Mouse (Mus musculus) midbrain, embryonic 16.5 days (tissue): ENCODE measurements around the gene Csdc2. TPM values are rescaled to one million over a fixed set of nuclear protein-coding genes. Genes with fewer than 3 reads are reported as not detected.
A peak's percentile ranks its signal among the peaks of the same experiment; 100 is the strongest.

Experiments
- ATAC-seq: fragments of 200-750 bp; cut with Nextera tagmentation; 2 replicates; pipeline ENCODE4 v1.8.0; 2017; ENCODE audit warnings: moderate TSS enrichment
- H3K27ac ChIP-seq: fragments of 300-500 bp; sonication (generic); 2 replicates; pipeline ENCODE4 v1.5.1; 2014; ENCODE audit warnings: mild to moderate bottlenecking, low read length, mixed read lengths
- H3K27me3 ChIP-seq: fragments of 300-500 bp; sonication (generic); 2 replicates; pipeline ENCODE4 v1.6.1; 2014; ENCODE audit warnings: low read depth, low read length, mixed read lengths; ENCODE audit not compliant: control insufficient read depth, insufficient read depth
- H3K36me3 ChIP-seq: fragments of 300-500 bp; sonication (generic); 2 replicates; pipeline ENCODE4 v1.6.1; 2014; ENCODE audit warnings: mild to moderate bottlenecking, low read length, moderate library complexity, mixed read lengths; ENCODE audit not compliant: control insufficient read depth, insufficient read depth
- H3K4me1 ChIP-seq: fragments of 300-500 bp; sonication (generic); 2 replicates; pipeline ENCODE4 v1.6.1; 2014; ENCODE audit warnings: mild to moderate bottlenecking, low read length, mixed read lengths; ENCODE audit not compliant: control insufficient read depth, insufficient read depth
- H3K4me2 ChIP-seq: fragments of 300-500 bp; sonication (generic); 2 replicates; pipeline ENCODE4 v1.6.1; 2014; ENCODE audit warnings: mild to moderate bottlenecking, low read length, mixed read lengths
- H3K4me3 ChIP-seq: fragments of 300-500 bp; sonication (generic); 2 replicates; pipeline ENCODE4 v1.5.1; 2014; ENCODE audit warnings: low read depth, mild to moderate bottlenecking, low read length, moderate library complexity, mixed read lengths
- H3K9ac ChIP-seq: fragments of 300-500 bp; sonication (generic); 2 replicates; pipeline ENCODE4 v1.6.1; 2014; ENCODE audit warnings: low read depth, low read length, mixed read lengths
- H3K9me3 ChIP-seq: fragments of 300-500 bp; sonication (generic); replicated peaks from 2 replicates; pipeline ENCODE4 v1.6.1; 2014; ENCODE audit warnings: mild to moderate bottlenecking, low read length, mixed read lengths; ENCODE audit not compliant: control insufficient read depth, poor library complexity, severe bottlenecking
- WGBS: fragments of 180-500 bp; shearing (Covaris S2); extraction: QIAGEN DNeasy Blood & Tissue Kit; methylation state at CpG from one replicate; pipeline ENCODE4 v1.1.7; 2014; 5-methylcytosine and 5-hydroxymethylcytosine counted together
- polyA plus RNA-seq: library from polyadenylated mRNA; unstranded; fragments of >200 nt; fragmentation: Nextera tagmentation; extraction: Ambion mirVana; gene quantifications from 2 replicates; pipeline ENCODE4 v1.2.1, GENCODE M21; 2015

Gene Csdc2
- polyA plus RNA-seq, 1 experiment from 2014 or later, result 293 TPM

DNA sequence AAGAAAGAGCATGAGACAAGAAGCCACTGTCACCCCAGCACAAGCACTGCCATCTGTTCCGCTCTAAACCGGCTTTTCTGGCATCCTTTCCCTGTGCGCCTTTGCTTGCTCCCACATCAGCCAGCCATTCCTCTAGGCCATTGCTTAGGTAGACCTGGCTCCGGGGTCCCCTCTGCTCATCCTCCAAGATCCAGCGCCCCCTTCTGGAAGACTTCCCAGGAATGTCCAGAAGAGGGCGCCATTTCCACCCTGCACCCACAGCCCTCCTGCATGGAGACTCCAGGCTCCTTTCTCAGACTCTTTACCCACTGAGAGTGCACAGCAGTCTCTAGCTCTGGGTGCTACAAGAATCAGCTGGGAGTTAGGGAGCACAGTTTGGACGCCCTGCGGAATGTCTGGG, 19.9 kb downstream of the Csdc2 start:
- Histone ChIP-seq H3K4me3 (no peak overlapping the region), H3K4me1 (peaks cover 10% of the 10 kb centered on the region), H3K4me2 (no peak overlapping the region), H3K9ac (no peak overlapping the region), H3K36me3 (peaks cover 18% of the 10 kb centered on the region), H3K27me3 (no peaks in the 10 kb centered on the region), H3K27ac (no peak overlapping the region), H3K9me3 (no peaks in the 10 kb centered on the region)
- WGBS, result 58% methylated on average over 8 of the region's 8 CpGs
- no peak for ATAC-seq

DNA sequence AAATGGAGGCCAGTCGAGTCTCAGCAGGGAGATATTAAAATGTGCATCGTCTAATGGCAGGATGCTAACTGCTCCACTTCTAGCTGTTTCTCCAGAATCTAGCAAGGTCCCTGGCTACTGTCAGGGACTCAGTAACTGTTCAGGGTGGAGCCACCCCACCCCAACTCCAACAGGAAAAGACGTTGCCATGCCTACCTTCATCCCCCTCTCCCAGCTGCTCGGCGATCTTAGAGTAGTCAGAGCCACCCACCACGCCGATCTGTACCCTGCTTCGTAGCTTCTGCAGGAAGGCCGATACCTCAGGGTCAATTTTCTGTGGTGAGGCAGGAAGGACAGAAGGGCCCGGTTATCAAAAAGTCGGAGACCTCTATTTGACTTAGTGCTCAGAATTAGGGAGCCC, 21.0 kb downstream of the Csdc2 start:
- no peak overlapping the region for H3K27ac ChIP-seq
- H3K9me3 ChIP-seq, result no peaks in the 10 kb centered on the region
- WGBS, result 88% methylated on average over 11 of the region's 11 CpGs
- peaks cover 18% of the 10 kb centered on the region for H3K36me3 ChIP-seq
- H3K4me3 ChIP-seq, result no peak overlapping the region
- H3K4me2 ChIP-seq, result no peak overlapping the region
- no peak overlapping the region for H3K9ac ChIP-seq
- H3K27me3 ChIP-seq, result no peaks in the 10 kb centered on the region
- H3K4me1 ChIP-seq, result peaks cover 10% of the 10 kb centered on the region
- no peak for ATAC-seq

DNA sequence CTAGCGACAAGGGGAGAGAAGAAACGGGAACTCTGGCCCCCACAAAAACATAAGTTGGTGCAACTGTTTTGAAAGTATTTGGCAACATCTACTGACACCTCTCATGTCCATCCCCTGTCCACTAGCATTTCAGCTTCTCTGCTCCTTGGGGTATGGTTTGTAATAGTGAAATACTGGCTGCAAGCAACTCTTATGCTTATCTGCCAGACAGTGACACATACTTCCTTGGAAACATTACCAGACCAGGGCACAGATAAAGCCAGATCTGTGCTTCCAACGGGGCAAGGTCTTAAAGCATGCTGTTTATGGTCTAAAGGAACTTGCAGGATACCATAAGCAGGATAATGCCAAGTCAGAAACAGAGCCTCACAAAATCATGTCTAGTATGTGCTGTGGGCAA, 22.3 kb downstream of the Csdc2 start:
- 94% methylated on average over 3 of the region's 3 CpGs for WGBS
- H3K4me3 ChIP-seq, result no peak overlapping the region
- peak overlapping the region; percentile 88; the same call in 1 of the 2 replicates for H3K4me2 ChIP-seq
- H3K9me3 ChIP-seq, result no peaks in the 10 kb centered on the region
- no peak overlapping the region for H3K27ac ChIP-seq
- H3K4me1 ChIP-seq, result peaks cover 10% of the 10 kb centered on the region
- peaks cover 18% of the 10 kb centered on the region for H3K36me3 ChIP-seq
- no peak for ATAC-seq
- no peaks in the 10 kb centered on the region for H3K27me3 ChIP-seq
- H3K9ac ChIP-seq, result no peak overlapping the region

DNA sequence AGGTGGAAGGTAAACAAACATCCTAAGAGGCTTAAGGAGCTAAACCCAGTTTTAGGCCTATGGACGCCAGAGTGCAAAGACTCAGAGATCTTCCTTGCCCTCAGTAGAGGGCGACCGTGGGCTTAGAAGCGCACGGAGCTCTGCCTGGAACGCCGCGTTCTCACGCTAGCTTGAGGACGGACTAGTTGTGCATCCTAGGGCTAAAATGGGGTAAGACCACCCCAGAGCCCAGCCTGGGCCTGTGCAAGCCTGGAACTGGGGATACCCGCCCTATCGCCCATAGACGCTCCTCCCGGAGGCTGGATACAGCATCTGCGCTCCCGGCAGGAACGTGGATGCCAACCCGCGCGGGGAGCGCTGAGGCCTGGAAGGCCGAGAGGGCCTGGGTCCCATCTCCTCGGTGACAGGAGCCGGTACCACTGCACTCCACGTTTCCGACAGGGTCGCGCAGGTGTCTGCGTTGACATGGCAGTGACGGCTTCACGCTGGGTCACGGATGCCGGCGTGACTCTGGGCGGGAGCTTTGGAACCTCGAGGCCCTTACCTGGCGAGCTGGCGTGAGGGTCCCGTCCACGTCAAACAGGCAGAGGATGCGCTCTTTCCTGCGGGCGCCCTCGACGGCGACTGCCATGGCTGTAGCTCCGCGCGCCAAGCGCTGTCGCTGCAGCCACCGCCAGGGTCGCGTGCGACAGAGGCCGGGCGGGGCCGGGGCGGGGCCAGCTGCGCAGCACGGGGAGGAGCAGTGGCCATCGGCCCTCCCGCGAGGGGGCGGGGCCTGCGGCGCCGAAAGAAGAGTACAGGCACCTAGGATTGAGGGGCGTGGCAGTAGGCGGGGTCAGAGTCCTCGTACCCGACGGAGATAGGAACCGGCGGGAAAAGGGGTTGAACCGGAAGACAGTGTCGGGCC, 23.9 kb downstream of the Csdc2 start, which contains the start of gene Pmm1:
Gene Pmm1, minus strand, starts transcription at position 760 of the 907 bp plus-strand sequence.
- Histone ChIP-seq H3K4me2 (peak within 1 kb of the TSS; percentile 88), H3K27ac (peak within 1 kb of the TSS; percentile 93), H3K4me3 (peak within 1 kb of the TSS; percentile 58), H3K4me1 (peaks cover 10% of the 10 kb centered on the region), H3K36me3 (peaks cover 4% of the 10 kb centered on the region; the same call in 1 of the 2 replicates), H3K9ac (peak within 1 kb of the TSS; percentile 92), H3K27me3 (no peaks in the 10 kb centered on the region), H3K9me3 (no peaks in the 10 kb centered on the region)
- peak; percentile 98 for ATAC-seq
- under 1% methylated on average over 77 of the region's 77 CpGs for WGBS

DNA sequence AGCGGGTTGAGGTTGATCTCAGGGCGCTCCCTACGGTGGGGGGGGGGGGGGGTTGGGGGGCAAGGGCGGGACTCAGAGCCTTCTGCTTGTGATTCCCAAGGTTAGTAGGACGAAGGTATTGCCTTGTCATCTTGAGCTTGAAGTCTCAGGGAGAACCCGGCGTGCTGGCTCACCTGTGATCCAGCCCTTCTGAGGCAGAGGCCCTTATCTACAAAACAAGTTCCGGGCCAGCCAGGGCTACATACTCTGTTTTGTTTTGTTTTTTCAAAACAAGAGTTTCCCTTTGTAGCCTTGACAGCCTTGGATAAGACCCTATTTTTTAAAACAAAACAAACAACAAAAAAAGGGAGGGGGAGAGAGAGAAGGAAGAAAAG, 24.5 kb downstream of the Csdc2 start:
- Histone ChIP-seq H3K27ac (peak overlapping the region; percentile 67), H3K27me3 (no peaks in the 10 kb centered on the region), H3K4me1 (peaks cover 10% of the 10 kb centered on the region), H3K36me3 (no peaks in the 10 kb centered on the region), H3K4me3 (peak overlapping the region; percentile 58), H3K9ac (peak overlapping the region; percentile 38; the same call in 1 of the 2 replicates), H3K9me3 (no peaks in the 10 kb centered on the region), H3K4me2 (peak overlapping the region; percentile 88)
- no peak; the same call in 1 of the 2 replicates for ATAC-seq
- 3% methylated on average over 6 of the region's 8 CpGs for WGBS

DNA sequence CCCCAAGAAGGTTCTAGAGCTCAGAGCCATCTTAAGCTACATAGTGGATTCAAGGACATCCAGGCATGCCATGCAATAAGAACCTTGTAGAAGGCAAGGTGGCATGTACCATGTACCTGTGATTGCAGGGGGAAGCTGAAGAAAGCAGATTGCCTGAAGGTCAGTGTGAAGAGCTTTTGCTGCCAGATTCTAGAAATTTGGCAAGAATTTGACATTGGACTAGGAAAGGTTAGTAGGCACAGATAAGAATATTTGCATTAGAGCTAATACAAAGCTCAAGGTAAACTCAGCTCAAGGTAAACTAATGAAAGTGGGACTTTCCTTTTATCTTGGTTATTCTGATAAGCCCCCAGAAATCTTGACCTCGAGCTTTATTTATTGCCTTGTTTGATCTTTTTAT, 27.7 kb downstream of the Csdc2 start:
- H3K27me3 ChIP-seq, result no peaks in the 10 kb centered on the region
- H3K4me2 ChIP-seq, result no peak overlapping the region
- no peak overlapping the region for H3K4me3 ChIP-seq
- no peak overlapping the region for H3K27ac ChIP-seq
- no peak for ATAC-seq
- H3K9me3 ChIP-seq, result no peaks in the 10 kb centered on the region
- H3K4me1 ChIP-seq, result peaks cover 6% of the 10 kb centered on the region
- WGBS, result 84% methylated on average over 1 of the region's 1 CpGs
- H3K9ac ChIP-seq, result no peak overlapping the region
- no peaks in the 10 kb centered on the region for H3K36me3 ChIP-seq

DNA sequence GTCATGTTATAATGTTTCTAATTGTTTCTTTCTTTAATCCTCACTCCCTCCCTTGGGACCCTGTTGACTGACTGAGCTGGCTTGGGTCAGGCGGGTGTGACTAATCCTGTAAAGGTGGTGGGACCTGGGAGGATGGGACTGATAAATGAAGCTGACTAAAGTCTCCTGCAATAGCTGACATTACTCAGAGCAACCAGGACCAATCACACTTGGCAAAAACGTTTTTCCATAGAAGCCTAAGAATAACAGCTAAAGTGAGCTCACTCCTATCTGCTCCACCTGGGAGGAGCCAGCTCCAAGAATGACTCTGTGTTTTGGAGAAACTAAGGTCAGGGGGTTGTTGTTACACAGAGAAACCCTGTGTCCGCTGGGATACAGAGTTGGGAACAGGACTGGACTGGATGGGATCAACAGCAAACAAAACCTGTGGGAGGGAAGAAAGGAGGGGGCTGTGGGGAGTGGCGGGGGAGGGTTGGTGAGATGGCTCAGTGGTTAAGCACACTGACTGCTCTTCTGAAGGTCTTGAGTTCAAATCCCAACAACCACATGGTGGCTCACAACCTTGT, 28.5 kb downstream of the Csdc2 start:
- no peak for ATAC-seq
- Histone ChIP-seq H3K4me3 (no peak overlapping the region), H3K27me3 (no peaks in the 10 kb centered on the region), H3K9me3 (no peaks in the 10 kb centered on the region), H3K27ac (no peak overlapping the region), H3K4me2 (no peak overlapping the region), H3K4me1 (no peaks in the 10 kb centered on the region), H3K36me3 (no peaks in the 10 kb centered on the region), H3K9ac (no peak overlapping the region)
- WGBS, result 42% methylated on average over 4 of the region's 4 CpGs

DNA sequence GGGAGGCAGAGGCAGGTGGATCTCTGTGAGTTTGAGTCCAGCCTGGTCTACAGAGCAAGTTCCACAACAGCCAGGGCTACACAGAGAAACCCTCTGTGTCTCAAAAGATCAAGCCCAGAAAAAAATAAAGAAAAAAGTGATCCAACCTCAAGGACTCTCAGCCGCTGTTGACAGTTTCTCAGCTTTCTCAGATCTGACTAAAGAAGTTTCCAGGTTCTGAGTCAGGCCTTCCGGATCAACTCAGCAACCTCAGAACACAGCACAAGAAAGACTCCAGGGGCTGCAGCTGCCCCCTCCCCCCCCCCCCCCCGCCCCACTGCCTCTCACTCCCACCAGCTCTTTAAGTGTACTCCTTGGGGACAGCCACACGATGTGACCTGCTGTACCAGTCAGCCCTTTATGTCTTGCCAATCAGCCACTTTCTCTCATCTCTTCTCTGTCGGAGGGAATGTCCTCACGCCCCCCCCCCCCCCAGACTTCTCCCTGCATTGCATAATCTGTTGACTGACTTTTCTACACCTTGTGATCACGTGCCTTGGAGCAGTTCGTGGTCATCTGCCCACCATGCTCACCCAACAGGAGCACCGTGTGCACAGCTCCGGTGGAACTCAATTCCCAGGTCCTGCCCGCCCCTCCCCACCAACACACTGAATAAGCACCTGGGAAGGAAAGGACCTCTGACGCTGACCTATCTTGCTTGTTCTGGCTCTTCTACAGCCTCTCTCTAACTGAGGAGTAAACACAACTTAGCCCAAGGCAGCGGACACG, 29.7 kb downstream of the Csdc2 start:
- WGBS, result 83% methylated on average over 12 of the region's 14 CpGs
- Histone ChIP-seq H3K4me2 (no peak overlapping the region), H3K27ac (no peak overlapping the region), H3K9me3 (no peaks in the 10 kb centered on the region), H3K27me3 (no peaks in the 10 kb centered on the region), H3K4me1 (no peaks in the 10 kb centered on the region), H3K4me3 (no peak overlapping the region), H3K9ac (no peak overlapping the region), H3K36me3 (no peaks in the 10 kb centered on the region)
- no peak for ATAC-seq
